Mouse (Mus musculus): ENCODE measurements around the gene Dusp18.

- no peak for TF ChIP-seq POLR2A (IDR thresholded peaks at IDR 0.05; ENCODE audit: borderline replicate concordance, extremely low read depth, low read depth, low read length)
- no peak for TF ChIP-seq CTCF (IDR thresholded peaks at IDR 0.05; ENCODE audit: insufficient read depth, low read length)
These were observed 34.7 kb upstream of the Dusp18 start for GRCm38 (mm10) chr11:3860361-3860760.
